Mouse (Mus musculus): ENCODE data around the gene Gm49395. TPM values are rescaled to one million over a fixed set of nuclear protein-coding genes. Genes with fewer than 3 reads are reported as not detected.

Gm49395 gene
- polyA plus RNA-seq (2012; rRNA removed): 0.72 and 0.82 TPM in 2 replicates

GRCm38 (mm10) chr13:115101355-115102191 lies at the start of gene Gm49395, which contains the start of gene Itga1:
TSS of gene Gm49395 (minus strand) at chr13:115101921.
TSS of gene Itga1 (minus strand) at chr13:115101964.

GRCm38 (mm10) chr13:115090069-115090976 lies 11.4 kb downstream of the Gm49395 start, which contains the start of gene Pelo:
TSS of gene Pelo (minus strand) at chr13:115090186.

Other genes starting within 250 kb of the Gm49395 start
- gene Itga2, start 169.8 kb downstream of the Gm49395 start, polyA plus RNA-seq (2012; rRNA removed): 0.83 and 1.3 TPM in 2 replicates
- gene Pelo, start 11.7 kb downstream of the Gm49395 start, polyA plus RNA-seq (2012; rRNA removed): 15.7 and 16.1 TPM in 2 replicates
- gene Itga1, start within 50 bp of the Gm49395 start, polyA plus RNA-seq (2012; rRNA removed): 3.0 and 3.2 TPM in 2 replicates

Data from liver, embryonic 18 days (tissue).